ENCODE assay signal across 8 mouse cellular contexts in the genomic region with DNA sequence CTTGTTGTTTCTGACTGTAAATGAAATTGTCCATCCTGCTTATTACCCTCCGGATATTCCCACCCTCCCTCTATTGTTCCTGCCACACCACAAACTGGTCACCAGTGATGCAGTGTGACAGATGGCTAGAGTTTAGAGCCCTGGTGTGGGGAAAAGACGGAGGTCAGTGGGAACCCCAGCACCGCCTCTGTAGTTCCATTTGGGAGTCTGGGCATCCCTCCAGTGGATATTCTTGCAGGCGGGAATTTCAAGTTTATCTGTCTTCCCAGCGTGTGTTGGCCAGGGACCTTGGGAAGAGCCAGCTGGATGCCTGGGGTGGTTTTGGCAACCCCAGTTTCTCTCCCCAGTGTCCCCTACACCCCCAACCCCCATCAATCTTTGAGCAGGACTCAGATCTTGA. TPM values are rescaled to one million over a fixed set of nuclear protein-coding genes. Genes with fewer than 3 reads are reported as not detected.
DNase-seq lines count a peak whose midpoint lies in the region; ATAC-seq and TF ChIP-seq lines count a peak whose summit lies in the region.

No protein-coding gene starts in this region.

- TF ChIP-seq POLR2A in ES-Bruce4 (IDR thresholded peaks at IDR 0.05; ENCODE audit: insufficient read depth, low read length) = no peak
- no peak for TF ChIP-seq POLR2A in embryonic fibroblast, embryonic 13.5 days (IDR thresholded peaks at IDR 0.05; ENCODE audit: low read depth, low read length)

- peak overlapping the region; percentile 64 for H3K4me2 ChIP-seq in hindbrain, embryonic 14.5 days (replicated peaks)
- peak overlapping the region; percentile 69 for H3K4me2 ChIP-seq in lung, postnatal 0 days (replicated peaks; ENCODE audit: low read depth, low read length)

- H3K4me3 ChIP-seq in ES-Bruce4 (ENCODE audit: low read depth, low read length) = no peak overlapping the region
- H3K4me3 ChIP-seq in embryonic fibroblast, embryonic 13.5 days (ENCODE audit: insufficient read depth, low read length) = peak overlapping the region; percentile 53
- peak overlapping the region; percentile 39 for H3K4me3 ChIP-seq in hindbrain, embryonic 14.5 days (replicated peaks; ENCODE audit: low read length)
- peak overlapping the region; percentile 54 for H3K4me3 ChIP-seq in lung, postnatal 0 days (ENCODE audit: low read depth, low read length)

- ATAC-seq in cerebellum, adult (ENCODE audit: insufficient number of reproducible peaks, low FRiP score, low TSS enrichment) = no peak
- no peak for ATAC-seq in hindbrain, embryonic 14.5 days (ENCODE audit: low FRiP score)
- ATAC-seq in lung, postnatal 0 days = peak; percentile 11; the same call in 1 of the 2 replicates

- peak; percentile 55 for DNase-seq in cerebellum, adult 11 months
- no peak for DNase-seq in hindbrain, embryonic 14.5 days (ENCODE audit: low spot score)
- DNase-seq in lung, postnatal 0 days (ENCODE audit: low spot score) = peak; percentile 37
- no peak for DNase-seq in layer of hippocampus, postnatal 14 days (ENCODE audit: low spot score in 2 of 2)
- DNase-seq in urinary bladder, adult 2 months (ENCODE audit: low spot score) = no peak

- no peaks in the 10 kb centered on the region for H3K36me3 ChIP-seq in ES-Bruce4 (ENCODE audit: control insufficient read depth, insufficient read depth, low read length, poor library complexity, severe bottlenecking)
- no peaks in the 10 kb centered on the region for H3K36me3 ChIP-seq in hindbrain, embryonic 14.5 days (replicated peaks; ENCODE audit: control insufficient read depth, insufficient read depth)
- no peaks in the 10 kb centered on the region for H3K36me3 ChIP-seq in lung, postnatal 0 days (ENCODE audit: insufficient read depth, low read length)

- WGBS in hindbrain, embryonic 14.5 days = 32% methylated on average over 5 of the region's 5 CpGs
- WGBS in lung, postnatal 0 days = 38% methylated on average over 5 of the region's 5 CpGs

- H3K9me3 ChIP-seq in ES-Bruce4 (replicated peaks; ENCODE audit: control insufficient read depth, insufficient read depth, low read length, poor library complexity, severe bottlenecking) = no peaks in the 10 kb centered on the region
- H3K9me3 ChIP-seq in hindbrain, embryonic 14.5 days (ENCODE audit: control insufficient read depth, low read length) = no peaks in the 10 kb centered on the region
- no peaks in the 10 kb centered on the region for H3K9me3 ChIP-seq in lung, postnatal 0 days (ENCODE audit: low read length)

- peaks cover 2% of the 10 kb centered on the region for H3K4me1 ChIP-seq in ES-Bruce4 (ENCODE audit: control insufficient read depth, insufficient read depth, low read length)
- no peaks in the 10 kb centered on the region; the same call in 1 of the 2 replicates for H3K4me1 ChIP-seq in embryonic fibroblast, embryonic 13.5 days (ENCODE audit: control insufficient read depth, insufficient read depth, low read length)
- H3K4me1 ChIP-seq in hindbrain, embryonic 14.5 days (replicated peaks; ENCODE audit: control insufficient read depth, insufficient read depth, low read length) = peaks cover 14% of the 10 kb centered on the region
- peaks cover 3% of the 10 kb centered on the region; the same call in 1 of the 2 replicates for H3K4me1 ChIP-seq in lung, postnatal 0 days (ENCODE audit: insufficient read depth, low read depth, low read length)

- peak overlapping the region; percentile 43; the same call in 1 of the 2 replicates for H3K9ac ChIP-seq in ES-Bruce4 (ENCODE audit: low read depth, poor library complexity, severe bottlenecking)
- H3K9ac ChIP-seq in hindbrain, embryonic 14.5 days = peak overlapping the region; percentile 61
- H3K9ac ChIP-seq in lung, postnatal 0 days (replicated peaks; ENCODE audit: low read depth) = peak overlapping the region; percentile 47; the same call in 1 of the 2 replicates

- TF ChIP-seq CTCF in ES-Bruce4 (IDR thresholded peaks at IDR 0.05; ENCODE audit: low read depth, low read length) = no peak
- TF ChIP-seq CTCF in embryonic fibroblast, embryonic 13.5 days (IDR thresholded peaks at IDR 0.05; ENCODE audit: borderline replicate concordance, insufficient read depth, low read length) = no peak
- no peak for TF ChIP-seq CTCF in lung, postnatal 0 days (IDR thresholded peaks at IDR 0.05)

- H3K27ac ChIP-seq in ES-Bruce4 (ENCODE audit: insufficient read depth, low read length) = no peak overlapping the region
- H3K27ac ChIP-seq in embryonic fibroblast, embryonic 13.5 days (ENCODE audit: insufficient read depth, low read length) = no peak overlapping the region
- no peak overlapping the region for H3K27ac ChIP-seq in hindbrain, embryonic 14.5 days
- peak overlapping the region; percentile 66 for H3K27ac ChIP-seq in lung, postnatal 0 days (ENCODE audit: low read length)

- H3K27me3 ChIP-seq in ES-Bruce4 (ENCODE audit: control insufficient read depth, insufficient read depth, low read length, poor library complexity, severe bottlenecking) = no peaks in the 10 kb centered on the region
- no peaks in the 10 kb centered on the region for H3K27me3 ChIP-seq in hindbrain, embryonic 14.5 days (ENCODE audit: control insufficient read depth, insufficient read depth, low read length)
- no peaks in the 10 kb centered on the region for H3K27me3 ChIP-seq in lung, postnatal 0 days (replicated peaks; ENCODE audit: insufficient read depth, low read length)

- TF ChIP-seq EP300 in ES-Bruce4 (IDR thresholded peaks at IDR 0.05; ENCODE audit: insufficient read depth, low read depth, low read length) = no peak
- no peak for TF ChIP-seq EP300 in lung, postnatal 0 days (IDR thresholded peaks at IDR 0.05)

RNA-seq across cellular contexts. Expression of a gene that starts 0.7 kb away (rescaled TPM):
- polyA plus RNA-seq in ES-Bruce4 (2011; ENCODE audit: insufficient read depth, insufficient read length, low read depth, missing spikeins) = 2.3 and 2.4 TPM in 2 replicates
- 31.1 and 43.8 TPM in 2 replicates for polyA plus RNA-seq in embryonic fibroblast, embryonic 13.5 days (2011; ENCODE audit: insufficient read length, low read depth, missing spikeins)
- 18.7 and 19.8 TPM in 2 replicates for polyA plus RNA-seq in hindbrain, embryonic 14.5 days (2014; fragmentation: Nextera tagmentation; extraction: Ambion mirVana)
- 22.6 and 25.1 TPM in 2 replicates for polyA plus RNA-seq in lung, postnatal 0 days (2015; fragmentation: Nextera tagmentation; extraction: Ambion mirVana)
- total RNA-seq in layer of hippocampus, postnatal 14 days (2021) = 10 to 100 TPM; 12.5 to 12.7 TPM
- 21.4 and 21.9 TPM in 2 replicates for polyA plus RNA-seq in urinary bladder, adult 2 months (2012; rRNA removed)

RNA-seq across cellular contexts. Expression of a gene that starts 14.0 kb away (rescaled TPM):
- polyA plus RNA-seq in ES-Bruce4 (2011; ENCODE audit: insufficient read depth, insufficient read length, low read depth, missing spikeins) = 61.0 and 61.2 TPM in 2 replicates
- polyA plus RNA-seq in embryonic fibroblast, embryonic 13.5 days (2011; ENCODE audit: insufficient read length, low read depth, missing spikeins) = 26.4 and 31.6 TPM in 2 replicates
- 46.4 and 49.0 TPM in 2 replicates for polyA plus RNA-seq in hindbrain, embryonic 14.5 days (2014; fragmentation: Nextera tagmentation; extraction: Ambion mirVana)
- polyA plus RNA-seq in lung, postnatal 0 days (2015; fragmentation: Nextera tagmentation; extraction: Ambion mirVana) = 11.8 and 12.0 TPM in 2 replicates
- 10 to 100 TPM; 50.4 to 51.3 TPM for total RNA-seq in layer of hippocampus, postnatal 14 days (2021)
- polyA plus RNA-seq in urinary bladder, adult 2 months (2012; rRNA removed) = 13.9 and 16.0 TPM in 2 replicates

Comparison
In these comparisons a context has a peak if more than half of its experiments do, and no peak if none do; other contexts are left out.
1. DNase-seq: peak in cerebellum, adult 11 months (single experiment) and lung, postnatal 0 days (single experiment); none in hindbrain, embryonic 14.5 days (single experiment), layer of hippocampus, postnatal 14 days (0 of 2) and urinary bladder, adult 2 months (single experiment).
2. Peak in every context shown above with its lines, with median percentiles within 50 percentile points of each other: H3K9ac ChIP-seq.